Mouse (Mus musculus) heart, embryonic 15.5 days (tissue): ENCODE measurements around the gene Vmn1r27. TPM values are rescaled to one million over a fixed set of nuclear protein-coding genes. Genes with fewer than 3 reads are reported as not detected.

Experiments used
- ATAC-seq: fragments of 200-750 bp; cut with Nextera tagmentation; replicated peaks from 2 replicates; pipeline ENCODE4 v1.8.0; 2017; ENCODE audit warnings: low read depth, moderate TSS enrichment; ENCODE audit not compliant: insufficient number of reproducible peaks, insufficient read depth, low FRiP score
- H3K27ac ChIP-seq: fragments of 300-500 bp; sonication (generic); 2 replicates; pipeline ENCODE4 v1.5.1; 2015; ENCODE audit warnings: mild to moderate bottlenecking, inconsistent platforms
- H3K27me3 ChIP-seq: fragments of 300-500 bp; sonication (generic); 2 replicates; pipeline ENCODE4 v1.6.1; 2015; ENCODE audit warnings: inconsistent platforms
- H3K36me3 ChIP-seq: fragments of 300-500 bp; sonication (generic); 2 replicates; pipeline ENCODE4 v1.6.1; 2015; ENCODE audit warnings: mild to moderate bottlenecking, inconsistent platforms
- H3K4me1 ChIP-seq: fragments of 300-500 bp; sonication (generic); replicated peaks from 2 replicates; pipeline ENCODE4 v1.6.1; 2015; ENCODE audit warnings: inconsistent platforms
- H3K4me2 ChIP-seq: fragments of 300-500 bp; sonication (generic); 2 replicates; pipeline ENCODE4 v1.6.1; 2015; ENCODE audit warnings: inconsistent platforms, mild to moderate bottlenecking, moderate library complexity
- H3K4me3 ChIP-seq: fragments of 300-500 bp; sonication (generic); 2 replicates; pipeline ENCODE4 v1.5.1; 2015; ENCODE audit warnings: mild to moderate bottlenecking, inconsistent platforms
- H3K9ac ChIP-seq: fragments of 300-500 bp; sonication (generic); 2 replicates; pipeline ENCODE4 v1.6.1; 2015; ENCODE audit warnings: mild to moderate bottlenecking, inconsistent platforms
- H3K9me3 ChIP-seq: fragments of 300-500 bp; sonication (generic); replicated peaks from 2 replicates; pipeline ENCODE4 v1.6.1; 2016; ENCODE audit warnings: inconsistent platforms
- WGBS: fragments of 180-500 bp; shearing (Covaris S2); methylation state at CpG from one replicate; pipeline ENCODE4 v1.1.7; 2015; ENCODE audit warnings: mixed read lengths; 5-methylcytosine and 5-hydroxymethylcytosine counted together
- polyA plus RNA-seq: library from polyadenylated mRNA; unstranded; fragments of >200 nt; fragmentation: Nextera tagmentation; extraction: Ambion mirVana; gene quantifications from 2 replicates; pipeline ENCODE4 v1.2.1, GENCODE M21; 2015

Gene Vmn1r27
- not detected in 2 replicates for polyA plus RNA-seq

DNA sequence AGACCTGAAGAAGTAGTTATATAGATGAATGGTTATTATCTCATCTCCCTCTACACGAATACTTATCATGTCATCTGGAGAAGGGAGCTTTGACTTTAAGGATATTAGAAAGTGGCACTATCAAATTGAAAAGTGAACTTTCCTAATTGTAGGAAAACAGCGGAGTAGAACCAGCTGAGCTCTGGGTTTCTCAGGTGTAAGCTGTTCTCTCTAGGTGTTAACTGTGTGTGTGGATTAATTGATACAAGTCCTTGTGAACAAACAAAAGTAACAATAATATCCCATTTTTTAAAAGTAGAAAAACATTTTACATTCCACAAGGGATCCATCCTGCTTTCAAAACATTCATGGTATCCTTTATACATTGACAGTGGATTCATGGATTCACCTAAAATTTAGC is at the start of gene Vmn1r27:
Vmn1r27 (minus strand) TSS at position 101 of the 400 bp plus-strand sequence.
- no peak within 1 kb of the TSS for H3K9ac ChIP-seq
- WGBS = 60% methylated on average over 2 of the region's 2 CpGs
- no peaks in the 10 kb centered on the region for H3K36me3 ChIP-seq
- H3K27me3 ChIP-seq = no peaks in the 10 kb centered on the region
- no peaks in the 10 kb centered on the region for H3K4me1 ChIP-seq
- no peak for ATAC-seq
- H3K4me3 ChIP-seq = no peak within 1 kb of the TSS
- no peak within 1 kb of the TSS for H3K27ac ChIP-seq
- H3K9me3 ChIP-seq = no peaks in the 10 kb centered on the region
- H3K4me2 ChIP-seq = no peak within 1 kb of the TSS

DNA sequence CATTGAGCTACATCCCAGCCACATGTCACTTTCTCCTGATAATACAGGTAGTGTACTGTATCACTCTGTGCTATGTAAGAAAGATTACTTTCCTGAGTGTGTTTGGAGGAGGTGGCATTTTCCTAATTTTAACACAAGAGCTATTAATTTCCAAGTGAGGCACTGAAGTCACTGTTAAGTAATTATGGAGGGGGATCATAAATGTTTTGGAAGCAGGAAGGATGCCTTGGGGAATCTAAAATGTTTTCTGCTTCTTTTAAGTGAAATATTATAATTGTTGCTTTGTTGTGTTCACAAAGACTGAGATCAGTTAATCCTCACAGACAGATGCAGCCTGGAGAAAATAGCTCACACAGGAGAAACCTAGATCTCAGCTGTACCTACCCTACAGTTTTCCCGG is 43.1 kb upstream of the Vmn1r27 start, which contains the start of gene Vmn1r28:
Vmn1r28 (plus strand) TSS at position 301 of the 400 bp plus-strand sequence.
- Histone ChIP-seq H3K4me1 (no peaks in the 10 kb centered on the region), H3K27me3 (no peaks in the 10 kb centered on the region), H3K27ac (no peak within 1 kb of the TSS), H3K36me3 (no peaks in the 10 kb centered on the region), H3K9ac (no peak within 1 kb of the TSS), H3K4me2 (no peak within 1 kb of the TSS), H3K9me3 (no peaks in the 10 kb centered on the region), H3K4me3 (no peak within 1 kb of the TSS)
- no peak for ATAC-seq
- WGBS = 66% methylated on average over 1 of the region's 1 CpGs

DNA sequence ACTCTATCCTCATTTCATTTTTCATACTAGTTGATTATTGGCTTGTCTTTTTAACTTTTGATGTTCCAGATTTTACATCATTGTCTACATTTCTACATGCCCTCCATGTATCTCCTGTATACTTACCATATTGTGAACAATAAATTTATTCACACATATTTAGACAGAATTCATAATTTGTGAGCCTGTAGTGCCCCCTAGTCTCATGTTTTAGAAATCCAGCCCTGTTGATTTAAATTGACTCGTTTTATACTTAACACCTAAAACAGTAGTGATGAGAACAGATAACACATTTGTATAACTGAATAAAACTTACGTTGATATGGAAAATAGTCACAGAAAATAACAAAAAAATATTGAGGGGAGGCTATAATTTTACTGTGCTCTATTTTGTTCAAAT is 2.5 kb downstream of the Vmn1r27 start:
- Histone ChIP-seq H3K4me1 (no peaks in the 10 kb centered on the region), H3K4me2 (no peak overlapping the region), H3K27me3 (no peaks in the 10 kb centered on the region), H3K9me3 (no peaks in the 10 kb centered on the region), H3K27ac (no peak overlapping the region), H3K36me3 (no peaks in the 10 kb centered on the region), H3K9ac (no peak overlapping the region), H3K4me3 (no peak overlapping the region)
- 60% methylated on average over 2 of the region's 2 CpGs for WGBS
- ATAC-seq = no peak

Other genes starting within 250 kb of the Vmn1r27 start
- not detected in 2 replicates for gene Vmn1r25, start 238.0 kb downstream of the Vmn1r27 start, polyA plus RNA-seq
- gene Vmn1r26, start 203.7 kb downstream of the Vmn1r27 start, polyA plus RNA-seq = not detected in 2 replicates
- gene Vmn1r28, start 43.2 kb upstream of the Vmn1r27 start, polyA plus RNA-seq = not detected in 2 replicates
- not detected in 2 replicates for gene Vmn1r29, start 82.7 kb upstream of the Vmn1r27 start, polyA plus RNA-seq
- not detected in 2 replicates for gene Vmn1r30, start 224.6 kb upstream of the Vmn1r27 start, polyA plus RNA-seq